Mouse (Mus musculus): ENCODE results near the gene Zcchc13.

- TF ChIP-seq GATA1 (IDR thresholded peaks at IDR 0.05; ENCODE audit: borderline replicate concordance, low read length) (no peak), FLI1 (IDR thresholded peaks at IDR 0.05; ENCODE audit: low read length) (no peak)
These were observed 13.6 kb upstream of the Zcchc13 start for GRCm38 (mm10) chrX:103616536-103617404.
